Mouse (Mus musculus): ENCODE data around the gene Rpl36a-ps1. TPM values are rescaled to one million over a fixed set of nuclear protein-coding genes. Genes with fewer than 3 reads are reported as not detected.
"Not testable (repeated sequence)": the region's sequence is repeated elsewhere in the genome, so short reads cannot be mapped to it uniquely, and the experiment has no call there.

The Rpl36a-ps1 gene
- 1.6 and 5.2 TPM in 2 replicates for total RNA-seq (2017)

GRCm38 (mm10) chr14:98994218-98994617 is at the start of gene Rpl36a-ps1:
Rpl36a-ps1 (minus strand) TSS chr14:98994318.
- no peak for ATAC-seq (ENCODE audit: extremely low read depth, insufficient number of reproducible peaks, low FRiP score, poor library complexity, severe bottlenecking)

- no peak for ATAC-seq (ENCODE audit: extremely low read depth, insufficient number of reproducible peaks, low FRiP score, poor library complexity, severe bottlenecking)
These were observed 49.4 kb upstream of the Rpl36a-ps1 start for GRCm38 (mm10) chr14:99043499-99043898.

- ATAC-seq (ENCODE audit: extremely low read depth, insufficient number of reproducible peaks, low FRiP score, poor library complexity, severe bottlenecking): no peak
These were observed 47.3 kb upstream of the Rpl36a-ps1 start for GRCm38 (mm10) chr14:99041416-99041815.

GRCm38 (mm10) chr14:99039308-99039707 is 45.2 kb upstream of the Rpl36a-ps1 start:
- ATAC-seq (ENCODE audit: extremely low read depth, insufficient number of reproducible peaks, low FRiP score, poor library complexity, severe bottlenecking): not testable (repeated sequence)

- no peak for ATAC-seq (ENCODE audit: extremely low read depth, insufficient number of reproducible peaks, low FRiP score, poor library complexity, severe bottlenecking)
These were observed 43.6 kb upstream of the Rpl36a-ps1 start for GRCm38 (mm10) chr14:99037703-99038102.

GRCm38 (mm10) chr14:99036039-99036438 is 41.9 kb upstream of the Rpl36a-ps1 start:
- no peak for ATAC-seq (ENCODE audit: extremely low read depth, insufficient number of reproducible peaks, low FRiP score, poor library complexity, severe bottlenecking)

GRCm38 (mm10) chr14:99034851-99035250 is 40.7 kb upstream of the Rpl36a-ps1 start:
- not testable (repeated sequence) for ATAC-seq (ENCODE audit: extremely low read depth, insufficient number of reproducible peaks, low FRiP score, poor library complexity, severe bottlenecking)

- ATAC-seq (ENCODE audit: extremely low read depth, insufficient number of reproducible peaks, low FRiP score, poor library complexity, severe bottlenecking): no peak
These were observed 38.5 kb upstream of the Rpl36a-ps1 start for GRCm38 (mm10) chr14:99032596-99032995.

- no peak for ATAC-seq (ENCODE audit: extremely low read depth, insufficient number of reproducible peaks, low FRiP score, poor library complexity, severe bottlenecking)
These were observed 37.3 kb upstream of the Rpl36a-ps1 start for GRCm38 (mm10) chr14:99031337-99031873.

- no peak for ATAC-seq (ENCODE audit: extremely low read depth, insufficient number of reproducible peaks, low FRiP score, poor library complexity, severe bottlenecking)
These were observed 35.9 kb upstream of the Rpl36a-ps1 start for GRCm38 (mm10) chr14:99029987-99030386.

- no peak for ATAC-seq (ENCODE audit: extremely low read depth, insufficient number of reproducible peaks, low FRiP score, poor library complexity, severe bottlenecking)
These were observed 28.4 kb upstream of the Rpl36a-ps1 start for GRCm38 (mm10) chr14:99022346-99023086.

- ATAC-seq (ENCODE audit: extremely low read depth, insufficient number of reproducible peaks, low FRiP score, poor library complexity, severe bottlenecking): no peak
These were observed 25.2 kb upstream of the Rpl36a-ps1 start for GRCm38 (mm10) chr14:99019136-99019808.

GRCm38 (mm10) chr14:99018691-99019090 is 24.6 kb upstream of the Rpl36a-ps1 start:
- ATAC-seq (ENCODE audit: extremely low read depth, insufficient number of reproducible peaks, low FRiP score, poor library complexity, severe bottlenecking): no peak

- ATAC-seq (ENCODE audit: extremely low read depth, insufficient number of reproducible peaks, low FRiP score, poor library complexity, severe bottlenecking): no peak
These were observed 16.8 kb upstream of the Rpl36a-ps1 start for GRCm38 (mm10) chr14:99010920-99011313.

- no peak for ATAC-seq (ENCODE audit: extremely low read depth, insufficient number of reproducible peaks, low FRiP score, poor library complexity, severe bottlenecking)
These were observed 16.3 kb upstream of the Rpl36a-ps1 start for GRCm38 (mm10) chr14:99010224-99010919.

GRCm38 (mm10) chr14:98992482-98992881 is 1.6 kb downstream of the Rpl36a-ps1 start:
- no peak for ATAC-seq (ENCODE audit: extremely low read depth, insufficient number of reproducible peaks, low FRiP score, poor library complexity, severe bottlenecking)

GRCm38 (mm10) chr14:98990636-98991035 is 3.5 kb downstream of the Rpl36a-ps1 start:
- no peak for ATAC-seq (ENCODE audit: extremely low read depth, insufficient number of reproducible peaks, low FRiP score, poor library complexity, severe bottlenecking)

GRCm38 (mm10) chr14:98989818-98990217 is 4.3 kb downstream of the Rpl36a-ps1 start:
- ATAC-seq (ENCODE audit: extremely low read depth, insufficient number of reproducible peaks, low FRiP score, poor library complexity, severe bottlenecking): no peak

- no peak for ATAC-seq (ENCODE audit: extremely low read depth, insufficient number of reproducible peaks, low FRiP score, poor library complexity, severe bottlenecking)
These were observed 22.2 kb downstream of the Rpl36a-ps1 start for GRCm38 (mm10) chr14:98971921-98972320.
